Mouse (Mus musculus): ENCODE results near the gene Paqr8.

DNA sequence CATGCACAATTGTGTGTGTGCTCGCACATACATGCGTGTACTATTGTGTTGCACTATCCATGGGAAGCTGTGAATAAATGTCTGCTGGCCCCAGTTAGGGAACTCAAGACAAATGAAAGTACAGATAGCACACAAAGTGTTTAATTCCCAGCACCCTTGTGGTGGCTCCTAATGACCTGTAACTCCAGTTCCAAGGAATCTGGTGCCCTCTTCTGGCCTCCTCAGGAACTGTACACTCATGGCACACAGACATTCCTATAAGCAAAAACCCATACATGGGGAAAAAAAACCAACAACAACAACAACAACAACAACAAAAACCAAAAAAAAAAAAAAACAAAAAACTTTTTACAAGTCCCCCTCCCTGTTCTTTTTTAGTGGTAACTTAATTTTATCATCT, 52.6 kb downstream of the Paqr8 start:
- TF ChIP-seq FLI1 (IDR thresholded peaks at IDR 0.05; ENCODE audit: low read length) (no peak), GATA1 (IDR thresholded peaks at IDR 0.05; ENCODE audit: borderline replicate concordance, low read length) (no peak)
